Mouse (Mus musculus): ENCODE measurements around the gene 1110017D15Rik. TPM values are rescaled to one million over a fixed set of nuclear protein-coding genes. Genes with fewer than 3 reads are reported as not detected.

Gene 1110017D15Rik
- polyA plus RNA-seq, 1 experiment = 0.15 TPM

DNA sequence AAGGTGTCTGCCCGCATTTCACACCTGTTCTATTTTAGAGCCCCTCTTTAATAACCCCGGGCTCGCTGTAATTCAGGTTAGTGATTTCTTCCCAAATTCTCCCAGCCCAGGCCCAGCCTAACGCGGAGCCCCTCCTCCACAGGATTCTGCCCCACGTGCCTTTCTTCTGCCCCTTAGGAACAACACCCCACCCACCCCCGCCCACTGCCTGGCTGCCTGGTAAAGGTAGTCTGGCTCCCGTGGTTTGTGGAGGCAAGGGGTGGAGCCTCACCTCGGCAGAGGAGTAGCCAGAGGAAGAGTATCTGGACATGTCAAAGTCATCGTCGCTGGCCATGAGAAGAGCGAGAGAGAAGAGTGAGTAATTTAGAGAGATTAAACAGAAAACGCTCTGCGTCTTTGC lies 3.5 kb upstream of the 1110017D15Rik start:
- WGBS = 78% methylated on average over 14 of the region's 14 CpGs
- H3K36me3 ChIP-seq (ENCODE audit: control insufficient read depth, insufficient read depth, low read length) = peaks cover 2% of the 10 kb centered on the region; the same call in 1 of the 2 replicates
- H3K27me3 ChIP-seq (ENCODE audit: control insufficient read depth, insufficient read depth, low read length) = no peaks in the 10 kb centered on the region
- no peak overlapping the region for H3K4me3 ChIP-seq (ENCODE audit: extremely low read depth, insufficient read depth, insufficient read length)
- no peak for DNase-seq (ENCODE audit: low read depth in 1 of 2, low spot score in 2 of 2)
- TF ChIP-seq CTCF (IDR thresholded peaks at IDR 0.05; ENCODE audit: extremely low read depth, insufficient read depth, insufficient read length, insufficient replicate concordance) = no peak
- TF ChIP-seq POLR2A (IDR thresholded peaks at IDR 0.05; ENCODE audit: low read depth, low read length) = no peak
- no peak overlapping the region for H3K27ac ChIP-seq (ENCODE audit: insufficient read depth, low read length)
- no peaks in the 10 kb centered on the region for H3K4me1 ChIP-seq (ENCODE audit: control insufficient read depth, insufficient read depth, insufficient read length)

DNA sequence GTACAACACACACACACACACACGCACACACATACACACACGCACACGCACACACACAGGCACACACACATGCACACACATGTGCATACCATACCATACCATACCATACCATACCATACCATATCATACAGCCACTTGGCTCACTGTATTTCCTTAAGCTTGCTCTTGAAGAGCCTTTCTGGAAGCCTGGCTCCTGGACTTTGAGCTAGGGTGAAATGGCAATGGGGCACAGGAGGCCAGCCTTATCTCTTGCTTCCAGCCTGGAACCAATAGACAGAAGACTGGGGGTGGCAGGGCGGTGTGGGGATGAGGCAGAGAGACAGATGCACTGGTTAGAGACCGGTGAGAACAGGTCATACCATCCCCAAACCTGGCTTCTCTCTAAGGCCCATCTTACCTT lies 2.1 kb upstream of the 1110017D15Rik start:
- H3K36me3 ChIP-seq (ENCODE audit: control insufficient read depth, insufficient read depth, low read length) = peaks cover 2% of the 10 kb centered on the region; the same call in 1 of the 2 replicates
- WGBS = 94% methylated on average over 5 of the region's 5 CpGs
- no peak for DNase-seq (ENCODE audit: low read depth in 1 of 2, low spot score in 2 of 2)
- H3K4me3 ChIP-seq (ENCODE audit: extremely low read depth, insufficient read depth, insufficient read length) = no peak overlapping the region
- H3K4me1 ChIP-seq (ENCODE audit: control insufficient read depth, insufficient read depth, insufficient read length) = no peaks in the 10 kb centered on the region
- no peaks in the 10 kb centered on the region for H3K27me3 ChIP-seq (ENCODE audit: control insufficient read depth, insufficient read depth, low read length)
- no peak overlapping the region for H3K27ac ChIP-seq (ENCODE audit: insufficient read depth, low read length)
- TF ChIP-seq CTCF (IDR thresholded peaks at IDR 0.05; ENCODE audit: extremely low read depth, insufficient read depth, insufficient read length, insufficient replicate concordance) (no peak), POLR2A (IDR thresholded peaks at IDR 0.05; ENCODE audit: low read depth, low read length) (no peak)

DNA sequence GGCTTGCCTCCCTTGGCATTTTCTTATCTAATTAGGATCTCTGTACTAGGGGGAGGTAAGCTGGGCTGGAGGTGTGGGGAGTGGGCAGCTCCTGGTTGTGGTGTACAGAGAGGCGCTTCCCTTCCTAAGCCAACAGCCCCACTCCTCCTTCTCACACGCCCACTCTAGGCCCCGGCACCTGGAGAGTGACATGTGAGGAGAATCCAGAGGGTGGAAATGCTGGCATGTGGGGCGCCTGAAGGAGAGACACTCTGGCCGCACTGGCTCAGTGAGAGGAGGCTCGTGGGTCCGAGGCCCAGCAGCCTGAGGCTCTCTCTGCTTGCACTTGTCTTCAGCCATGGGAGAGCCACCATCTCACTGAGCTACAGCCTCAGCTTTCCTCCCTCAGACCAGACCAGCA lies 1.2 kb upstream of the 1110017D15Rik start:
- H3K27me3 ChIP-seq (ENCODE audit: control insufficient read depth, insufficient read depth, low read length) = no peaks in the 10 kb centered on the region
- no peak for TF ChIP-seq CTCF (IDR thresholded peaks at IDR 0.05; ENCODE audit: extremely low read depth, insufficient read depth, insufficient read length, insufficient replicate concordance)
- TF ChIP-seq POLR2A (IDR thresholded peaks at IDR 0.05; ENCODE audit: low read depth, low read length) = no peak
- no peak for DNase-seq (ENCODE audit: low read depth in 1 of 2, low spot score in 2 of 2)
- no peak overlapping the region for H3K4me3 ChIP-seq (ENCODE audit: extremely low read depth, insufficient read depth, insufficient read length)
- no peaks in the 10 kb centered on the region for H3K4me1 ChIP-seq (ENCODE audit: control insufficient read depth, insufficient read depth, insufficient read length)
- H3K36me3 ChIP-seq (ENCODE audit: control insufficient read depth, insufficient read depth, low read length) = peaks cover 2% of the 10 kb centered on the region; the same call in 1 of the 2 replicates
- WGBS = 84% methylated on average over 7 of the region's 7 CpGs
- no peak overlapping the region for H3K27ac ChIP-seq (ENCODE audit: insufficient read depth, low read length)

DNA sequence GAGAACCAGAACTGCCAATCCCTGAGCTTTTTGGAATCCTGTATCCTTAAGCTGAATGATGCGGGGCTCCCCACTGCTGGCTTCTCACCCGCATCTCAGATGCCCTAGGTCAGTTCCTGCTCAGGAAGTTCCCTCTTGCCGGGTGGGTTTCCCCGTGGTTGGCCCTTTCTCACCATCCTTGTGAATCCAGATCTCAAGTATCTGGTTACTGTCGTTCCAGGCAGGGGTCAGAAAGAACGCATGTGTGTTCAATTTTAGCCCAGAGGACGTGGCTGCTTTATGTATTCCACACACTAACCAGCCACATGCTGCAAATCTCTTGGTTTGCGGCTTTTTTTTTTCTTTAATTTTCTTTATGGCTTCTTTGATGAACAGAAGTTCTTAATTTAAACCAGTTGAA lies 3.4 kb downstream of the 1110017D15Rik start:
- Histone ChIP-seq H3K36me3 (ENCODE audit: control insufficient read depth, insufficient read depth, low read length) (no peaks in the 10 kb centered on the region), H3K27me3 (ENCODE audit: control insufficient read depth, insufficient read depth, low read length) (no peaks in the 10 kb centered on the region), H3K4me1 (ENCODE audit: control insufficient read depth, insufficient read depth, insufficient read length) (no peaks in the 10 kb centered on the region), H3K27ac (ENCODE audit: insufficient read depth, low read length) (no peak overlapping the region), H3K4me3 (ENCODE audit: extremely low read depth, insufficient read depth, insufficient read length) (no peak overlapping the region)
- no peak for DNase-seq (ENCODE audit: low read depth in 1 of 2, low spot score in 2 of 2)
- TF ChIP-seq CTCF (IDR thresholded peaks at IDR 0.05; ENCODE audit: extremely low read depth, insufficient read depth, insufficient read length, insufficient replicate concordance) (no peak), POLR2A (IDR thresholded peaks at IDR 0.05; ENCODE audit: low read depth, low read length) (no peak)
- 29% methylated on average over 8 of the region's 8 CpGs for WGBS

DNA sequence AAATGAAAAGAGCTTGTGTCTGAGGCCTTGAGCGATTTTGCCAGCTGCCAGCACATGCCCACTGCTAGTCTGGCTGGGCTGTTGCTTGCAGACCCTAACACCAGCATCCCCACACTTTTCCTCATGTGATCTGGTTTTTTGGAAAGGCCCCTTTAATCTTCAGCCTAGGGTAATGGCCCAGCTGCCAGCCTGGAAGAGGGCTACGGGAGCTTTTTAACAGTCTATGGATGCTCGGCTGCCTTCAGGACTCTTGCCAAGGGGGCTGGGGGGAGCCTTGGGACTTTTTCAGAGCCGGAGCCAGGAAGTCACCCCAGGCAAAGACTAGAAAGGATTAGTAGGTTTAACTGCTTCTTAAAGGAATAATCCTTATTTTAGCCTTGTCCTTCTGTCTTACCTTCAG lies 3.8 kb downstream of the 1110017D15Rik start:
- DNase-seq (ENCODE audit: low read depth in 1 of 2, low spot score in 2 of 2) = no peak
- no peak overlapping the region for H3K27ac ChIP-seq (ENCODE audit: insufficient read depth, low read length)
- no peak for TF ChIP-seq CTCF (IDR thresholded peaks at IDR 0.05; ENCODE audit: extremely low read depth, insufficient read depth, insufficient read length, insufficient replicate concordance)
- no peak for TF ChIP-seq POLR2A (IDR thresholded peaks at IDR 0.05; ENCODE audit: low read depth, low read length)
- 57% methylated on average over 4 of the region's 4 CpGs for WGBS
- no peaks in the 10 kb centered on the region for H3K27me3 ChIP-seq (ENCODE audit: control insufficient read depth, insufficient read depth, low read length)
- no peaks in the 10 kb centered on the region for H3K36me3 ChIP-seq (ENCODE audit: control insufficient read depth, insufficient read depth, low read length)
- H3K4me3 ChIP-seq (ENCODE audit: extremely low read depth, insufficient read depth, insufficient read length) = no peak overlapping the region
- no peaks in the 10 kb centered on the region for H3K4me1 ChIP-seq (ENCODE audit: control insufficient read depth, insufficient read depth, insufficient read length)

DNA sequence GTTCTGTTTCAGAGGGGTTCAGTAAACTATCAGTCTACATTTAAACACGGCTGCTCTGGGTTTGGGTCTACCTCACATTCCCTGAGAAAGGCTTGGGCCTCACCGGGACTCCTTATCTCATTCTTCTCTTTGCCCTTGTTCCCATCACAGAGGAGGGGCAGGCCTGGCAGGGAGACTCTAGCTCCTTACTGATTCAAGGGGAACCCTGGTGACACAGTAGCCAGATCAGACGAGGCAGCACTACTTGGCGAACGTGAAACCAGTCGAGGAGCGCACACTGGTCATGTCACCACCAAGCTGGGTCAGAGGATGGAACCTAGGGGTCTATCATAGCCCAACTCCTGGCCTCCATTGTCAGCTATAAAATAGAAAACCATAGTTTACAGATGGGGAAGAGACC lies 9.1 kb downstream of the 1110017D15Rik start:
- H3K27ac ChIP-seq (ENCODE audit: insufficient read depth, low read length) = no peak overlapping the region
- TF ChIP-seq CTCF (IDR thresholded peaks at IDR 0.05; ENCODE audit: extremely low read depth, insufficient read depth, insufficient read length, insufficient replicate concordance) = no peak
- no peak for TF ChIP-seq POLR2A (IDR thresholded peaks at IDR 0.05; ENCODE audit: low read depth, low read length)
- no peak overlapping the region for H3K4me3 ChIP-seq (ENCODE audit: extremely low read depth, insufficient read depth, insufficient read length)
- peaks cover 3% of the 10 kb centered on the region; the same call in 1 of the 2 replicates for H3K27me3 ChIP-seq (ENCODE audit: control insufficient read depth, insufficient read depth, low read length)
- DNase-seq (ENCODE audit: low read depth in 1 of 2, low spot score in 2 of 2) = no peak
- H3K4me1 ChIP-seq (ENCODE audit: control insufficient read depth, insufficient read depth, insufficient read length) = peaks cover 10% of the 10 kb centered on the region
- WGBS = 62% methylated on average over 7 of the region's 7 CpGs
- H3K36me3 ChIP-seq (ENCODE audit: control insufficient read depth, insufficient read depth, low read length) = no peaks in the 10 kb centered on the region

DNA sequence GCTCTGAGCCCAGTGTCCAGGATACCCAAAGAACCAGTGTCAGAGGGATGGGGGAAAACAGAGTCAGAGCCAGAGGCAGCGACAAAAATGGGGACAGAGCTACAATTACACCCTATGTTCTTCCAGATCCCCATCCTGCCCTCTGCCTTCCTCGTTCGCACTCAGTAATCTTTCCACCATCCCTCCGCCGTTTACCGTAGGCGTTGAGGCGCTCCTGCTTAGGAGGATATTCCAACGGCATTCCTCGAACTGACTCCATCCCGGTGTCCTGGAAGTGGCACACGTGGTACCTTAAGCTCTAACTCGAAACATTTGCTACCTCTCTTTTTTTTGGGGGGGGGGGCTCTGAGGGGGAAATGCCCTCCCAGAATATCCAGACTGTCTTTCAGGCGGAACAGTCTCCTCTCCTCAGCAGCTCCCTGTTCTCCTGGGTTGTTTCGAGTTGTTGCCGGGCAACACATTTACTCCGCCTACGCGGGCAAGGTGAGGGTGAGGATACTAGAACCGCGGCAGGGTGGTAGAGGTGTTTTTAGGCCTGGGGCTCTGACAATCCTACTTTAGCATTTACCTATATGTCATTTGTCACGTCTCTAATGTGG lies 9.7 kb downstream of the 1110017D15Rik start:
- H3K36me3 ChIP-seq (ENCODE audit: control insufficient read depth, insufficient read depth, low read length) = no peaks in the 10 kb centered on the region
- WGBS = 13% methylated on average over 22 of the region's 22 CpGs
- peaks cover 3% of the 10 kb centered on the region; the same call in 1 of the 2 replicates for H3K27me3 ChIP-seq (ENCODE audit: control insufficient read depth, insufficient read depth, low read length)
- peak overlapping the region; percentile 29; the same call in 1 of the 2 replicates for H3K4me3 ChIP-seq (ENCODE audit: extremely low read depth, insufficient read depth, insufficient read length)
- peaks cover 10% of the 10 kb centered on the region for H3K4me1 ChIP-seq (ENCODE audit: control insufficient read depth, insufficient read depth, insufficient read length)
- TF ChIP-seq POLR2A (IDR thresholded peaks at IDR 0.05; ENCODE audit: low read depth, low read length) (no peak), CTCF (IDR thresholded peaks at IDR 0.05; ENCODE audit: extremely low read depth, insufficient read depth, insufficient read length, insufficient replicate concordance) (no peak)
- H3K27ac ChIP-seq (ENCODE audit: insufficient read depth, low read length) = no peak overlapping the region
- no peak for DNase-seq (ENCODE audit: low read depth in 1 of 2, low spot score in 2 of 2)

Data from spleen, adult 2 months (tissue).